Mouse (Mus musculus): ENCODE measurements around the gene Ints6l. TPM values are rescaled to one million over a fixed set of nuclear protein-coding genes. Genes with fewer than 3 reads are reported as not detected.
"Not testable (repeated sequence)": the region's sequence is repeated elsewhere in the genome, so short reads cannot be mapped to it uniquely, and the experiment has no call there.

Gene Ints6l
- polyA plus RNA-seq, 1 experiment from 2014 or later: 19.2 TPM

GRCm38 (mm10) chrX:56489758-56490157, 35.1 kb downstream of the Ints6l start:
- ATAC-seq (ENCODE audit: low FRiP score): no peak

GRCm38 (mm10) chrX:56497241-56497640, 42.6 kb downstream of the Ints6l start:
- peaks cover 2% of the 10 kb centered on the region for H3K36me3 ChIP-seq (replicated peaks; ENCODE audit: control insufficient read depth, insufficient read depth)
- ATAC-seq (ENCODE audit: low FRiP score) (no peak), DNase-seq (ENCODE audit: low spot score) (no peak)
- no peaks in the 10 kb centered on the region for H3K27me3 ChIP-seq (ENCODE audit: control insufficient read depth, insufficient read depth, low read length)
- no peak overlapping the region for H3K4me3 ChIP-seq (replicated peaks; ENCODE audit: low read length)
- no peaks in the 10 kb centered on the region for H3K4me1 ChIP-seq (replicated peaks; ENCODE audit: control insufficient read depth, insufficient read depth, low read length)
- H3K27ac ChIP-seq: no peak overlapping the region
- H3K9ac ChIP-seq: no peak overlapping the region
- H3K4me2 ChIP-seq (replicated peaks): no peak overlapping the region
- 80% methylated on average over 7 of the region's 7 CpGs for WGBS
- H3K9me3 ChIP-seq (ENCODE audit: control insufficient read depth, low read length): no peaks in the 10 kb centered on the region

More at GRCm38 (mm10) chrX:56489758-56490157, 35.1 kb downstream of the Ints6l start:
- Histone ChIP-seq H3K4me2 (replicated peaks) (no peak overlapping the region), H3K27ac (no peak overlapping the region), H3K9me3 (ENCODE audit: control insufficient read depth, low read length) (no peaks in the 10 kb centered on the region), H3K9ac (no peak overlapping the region), H3K4me3 (replicated peaks; ENCODE audit: low read length) (no peak overlapping the region), H3K36me3 (replicated peaks; ENCODE audit: control insufficient read depth, insufficient read depth) (no peaks in the 10 kb centered on the region; the same call in 1 of the 2 replicates), H3K4me1 (replicated peaks; ENCODE audit: control insufficient read depth, insufficient read depth, low read length) (no peaks in the 10 kb centered on the region), H3K27me3 (ENCODE audit: control insufficient read depth, insufficient read depth, low read length) (no peaks in the 10 kb centered on the region)
- 22% methylated on average over 1 of the region's 1 CpGs for WGBS
- DNase-seq (ENCODE audit: low spot score): peak; percentile 80

GRCm38 (mm10) chrX:56524442-56524841, 69.8 kb downstream of the Ints6l start, which contains the start of gene Gm10477:
Gene Gm10477, plus strand, starts transcription at chrX:56524742.
- not testable (repeated sequence) for H3K4me1 ChIP-seq (replicated peaks; ENCODE audit: control insufficient read depth, insufficient read depth, low read length); H3K9ac ChIP-seq; H3K27me3 ChIP-seq (ENCODE audit: control insufficient read depth, insufficient read depth, low read length); H3K4me3 ChIP-seq (replicated peaks; ENCODE audit: low read length); H3K36me3 ChIP-seq (replicated peaks; ENCODE audit: control insufficient read depth, insufficient read depth); DNase-seq (ENCODE audit: low spot score); H3K9me3 ChIP-seq (ENCODE audit: control insufficient read depth, low read length); H3K4me2 ChIP-seq (replicated peaks); H3K27ac ChIP-seq; ATAC-seq (ENCODE audit: low FRiP score)
- WGBS: 87% methylated on average over 6 of the region's 6 CpGs

- no peaks in the 10 kb centered on the region for H3K27me3 ChIP-seq (ENCODE audit: control insufficient read depth, insufficient read depth, low read length)
- no peak overlapping the region for H3K4me2 ChIP-seq (replicated peaks)
- H3K9me3 ChIP-seq (ENCODE audit: control insufficient read depth, low read length): no peaks in the 10 kb centered on the region
- no peaks in the 10 kb centered on the region for H3K4me1 ChIP-seq (replicated peaks; ENCODE audit: control insufficient read depth, insufficient read depth, low read length)
- H3K36me3 ChIP-seq (replicated peaks; ENCODE audit: control insufficient read depth, insufficient read depth): no peaks in the 10 kb centered on the region
- H3K4me3 ChIP-seq (replicated peaks; ENCODE audit: low read length): no peak overlapping the region
- H3K27ac ChIP-seq: no peak overlapping the region
- WGBS: 9% methylated on average over 3 of the region's 3 CpGs
- DNase-seq (ENCODE audit: low spot score) (peak; percentile 54), ATAC-seq (ENCODE audit: low FRiP score) (no peak; the same call in 1 of the 2 replicates)
- no peak overlapping the region for H3K9ac ChIP-seq
These were observed 76.6 kb downstream of the Ints6l start for GRCm38 (mm10) chrX:56531266-56531665.

GRCm38 (mm10) chrX:56537162-56537561, 82.5 kb downstream of the Ints6l start:
- ATAC-seq (ENCODE audit: low FRiP score): no peak
- Histone ChIP-seq H3K27me3 (ENCODE audit: control insufficient read depth, insufficient read depth, low read length) (no peaks in the 10 kb centered on the region), H3K4me2 (replicated peaks) (no peak overlapping the region), H3K9me3 (ENCODE audit: control insufficient read depth, low read length) (no peaks in the 10 kb centered on the region), H3K36me3 (replicated peaks; ENCODE audit: control insufficient read depth, insufficient read depth) (no peaks in the 10 kb centered on the region), H3K27ac (no peak overlapping the region), H3K4me1 (replicated peaks; ENCODE audit: control insufficient read depth, insufficient read depth, low read length) (no peaks in the 10 kb centered on the region), H3K4me3 (replicated peaks; ENCODE audit: low read length) (no peak overlapping the region), H3K9ac (no peak overlapping the region)
- peak; percentile 60 for DNase-seq (ENCODE audit: low spot score)
- WGBS: 48% methylated on average over 4 of the region's 4 CpGs

GRCm38 (mm10) chrX:56549506-56549905, 94.8 kb downstream of the Ints6l start, which contains the start of gene Gm648:
Gene Gm648, minus strand, starts transcription at chrX:56549606.
- 88% methylated on average over 7 of the region's 7 CpGs for WGBS
- H3K4me2 ChIP-seq (replicated peaks): no peak within 1 kb of the TSS
- H3K4me1 ChIP-seq (replicated peaks; ENCODE audit: control insufficient read depth, insufficient read depth, low read length): no peaks in the 10 kb centered on the region
- H3K9me3 ChIP-seq (ENCODE audit: control insufficient read depth, low read length): no peaks in the 10 kb centered on the region
- no peak within 1 kb of the TSS for H3K27ac ChIP-seq
- H3K27me3 ChIP-seq (ENCODE audit: control insufficient read depth, insufficient read depth, low read length): no peaks in the 10 kb centered on the region
- no peak within 1 kb of the TSS for H3K4me3 ChIP-seq (replicated peaks; ENCODE audit: low read length)
- DNase-seq (ENCODE audit: low spot score) (no peak), ATAC-seq (ENCODE audit: low FRiP score) (no peak)
- no peak within 1 kb of the TSS for H3K9ac ChIP-seq
- H3K36me3 ChIP-seq (replicated peaks; ENCODE audit: control insufficient read depth, insufficient read depth): no peaks in the 10 kb centered on the region

- no peak overlapping the region for H3K27ac ChIP-seq
- no peak overlapping the region for H3K4me3 ChIP-seq (replicated peaks; ENCODE audit: low read length)
- H3K9ac ChIP-seq: no peak overlapping the region
- H3K4me2 ChIP-seq (replicated peaks): no peak overlapping the region
- ATAC-seq (ENCODE audit: low FRiP score): no peak
- no peaks in the 10 kb centered on the region for H3K9me3 ChIP-seq (ENCODE audit: control insufficient read depth, low read length)
- 83% methylated on average over 3 of the region's 3 CpGs for whole genome bisulfite sequencing
- no peak for DNase-seq (ENCODE audit: low spot score)
- no peaks in the 10 kb centered on the region for H3K4me1 ChIP-seq (replicated peaks; ENCODE audit: control insufficient read depth, insufficient read depth, low read length)
- no peaks in the 10 kb centered on the region for H3K36me3 ChIP-seq (replicated peaks; ENCODE audit: control insufficient read depth, insufficient read depth)
- H3K27me3 ChIP-seq (ENCODE audit: control insufficient read depth, insufficient read depth, low read length): no peaks in the 10 kb centered on the region
These were observed 98.9 kb downstream of the Ints6l start for GRCm38 (mm10) chrX:56553584-56553983.

Other genes starting within 250 kb of the Ints6l start
- not detected in 2 replicates for gene Gm773, start 242.0 kb upstream of the Ints6l start, polyA plus RNA-seq (2014; fragmentation: Nextera tagmentation; extraction: Ambion mirVana)
- 5.0 and 7.8 TPM in 2 replicates for gene Zfp449, start 108.5 kb upstream of the Ints6l start, polyA plus RNA-seq (2014; fragmentation: Nextera tagmentation; extraction: Ambion mirVana)
- gene Smim10l2a, start 80.3 kb upstream of the Ints6l start, polyA plus RNA-seq (2014; fragmentation: Nextera tagmentation; extraction: Ambion mirVana): 30.2 and 34.4 TPM in 2 replicates
- 1.1 and 1.9 TPM in 2 replicates for gene Gm2174, start 6.9 kb upstream of the Ints6l start, polyA plus RNA-seq (2014; fragmentation: Nextera tagmentation; extraction: Ambion mirVana)
- not detected in 2 replicates for gene Gm10477, start 69.9 kb downstream of the Ints6l start, polyA plus RNA-seq (2014; fragmentation: Nextera tagmentation; extraction: Ambion mirVana)
- gene Gm648, start 94.7 kb downstream of the Ints6l start, polyA plus RNA-seq (2014; fragmentation: Nextera tagmentation; extraction: Ambion mirVana): not detected in 2 replicates
- gene Mmgt1, start 143.2 kb downstream of the Ints6l start, polyA plus RNA-seq (2014; fragmentation: Nextera tagmentation; extraction: Ambion mirVana): 63.8 and 64.5 TPM in 2 replicates
- gene Slc9a6, start 154.9 kb downstream of the Ints6l start, polyA plus RNA-seq (2014; fragmentation: Nextera tagmentation; extraction: Ambion mirVana): 53.3 and 69.0 TPM in 2 replicates

All from hindbrain, embryonic 14.5 days (tissue).